Comparison of ENCODE assay signal across 9 mouse cellular contexts in the genomic region with DNA sequence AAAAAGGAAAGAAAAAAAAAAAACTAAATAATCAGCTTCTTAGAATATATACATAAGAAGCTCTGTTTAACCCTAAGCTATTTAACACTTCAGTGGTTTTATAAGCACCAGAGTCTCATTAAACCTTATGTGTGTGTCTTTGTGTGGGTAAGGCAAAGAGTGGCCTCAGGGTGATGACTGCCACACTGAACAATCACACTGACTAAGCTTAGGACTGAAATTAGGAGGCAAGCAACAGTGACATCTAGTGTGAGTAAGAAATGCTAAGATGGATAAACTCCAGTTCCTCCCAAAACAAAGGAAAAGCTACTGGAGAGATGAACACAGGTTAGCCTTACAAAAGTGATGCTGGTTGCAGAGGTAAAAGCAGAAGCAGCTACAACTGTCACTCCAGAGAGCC.
A peak's percentile ranks its signal among the peaks of the same experiment; 100 is the strongest.
DNase-seq lines count a peak whose midpoint lies in the region; ATAC-seq and TF ChIP-seq lines count a peak whose summit lies in the region.
"Had no signal": no experiment of that assay in that cellular context is flagged by ENCODE, and none has a peak within 500 bp of the region (broad histone marks: within the 10 kb centered on the region; RNA-seq: fewer than 3 reads in every experiment).

No protein-coding gene starts in this region.

- H3K4me2 ChIP-seq in intestine, postnatal 0 days (replicated peaks; ENCODE audit: low read depth), result no peak overlapping the region
- no peak overlapping the region for H3K4me2 ChIP-seq in intestine, embryonic 15.5 days (replicated peaks)
- no peak overlapping the region for H3K4me2 ChIP-seq in forebrain, embryonic 12.5 days
- no peak overlapping the region for H3K4me2 ChIP-seq in midbrain, postnatal 0 days (ENCODE audit: low read depth, low read length, poor library complexity, severe bottlenecking)
- H3K4me2 ChIP-seq: heart, embryonic 13.5 days had no signal

- intact Hi-C loops in gastrocnemius, postnatal 36 days (cut with DNase I), result no loop called here

- no peaks in the 10 kb centered on the region for H3K27me3 ChIP-seq in intestine, postnatal 0 days (replicated peaks; ENCODE audit: control insufficient read depth, insufficient read depth, low read length)
- no peaks in the 10 kb centered on the region for H3K27me3 ChIP-seq in intestine, embryonic 15.5 days (replicated peaks)
- H3K27me3 ChIP-seq in forebrain, embryonic 12.5 days, result 0 out of 2 replicates have a peak, but pooled peaks cover 2% of the 10 kb centered on the region
- no peaks in the 10 kb centered on the region for H3K27me3 ChIP-seq in midbrain, postnatal 0 days (ENCODE audit: insufficient read depth, low read length)
- H3K27me3 ChIP-seq: heart, embryonic 13.5 days had no signal

- H3K9ac ChIP-seq in intestine, postnatal 0 days (ENCODE audit: low read depth, low read length), result no peak overlapping the region
- no peak overlapping the region for H3K9ac ChIP-seq in intestine, embryonic 15.5 days
- H3K9ac ChIP-seq in forebrain, embryonic 12.5 days, result no peak overlapping the region
- H3K9ac ChIP-seq in midbrain, postnatal 0 days (replicated peaks; ENCODE audit: low read length, poor library complexity, severe bottlenecking), result no peak overlapping the region
- H3K9ac ChIP-seq: heart, embryonic 13.5 days had no signal

- H3K4me1 ChIP-seq in intestine, postnatal 0 days (replicated peaks; ENCODE audit: control insufficient read depth, insufficient read depth, low read length), result no peaks in the 10 kb centered on the region
- no peaks in the 10 kb centered on the region for H3K4me1 ChIP-seq in intestine, embryonic 15.5 days (replicated peaks)
- H3K4me1 ChIP-seq in forebrain, embryonic 12.5 days, result peaks cover 12% of the 10 kb centered on the region
- no peaks in the 10 kb centered on the region for H3K4me1 ChIP-seq in midbrain, postnatal 0 days (ENCODE audit: insufficient read depth, low read length)
- H3K4me1 ChIP-seq: heart, embryonic 13.5 days had no signal

- no peaks in the 10 kb centered on the region for H3K36me3 ChIP-seq in intestine, postnatal 0 days (ENCODE audit: control insufficient read depth, insufficient read depth)
- no peaks in the 10 kb centered on the region for H3K36me3 ChIP-seq in intestine, embryonic 15.5 days
- no peaks in the 10 kb centered on the region for H3K36me3 ChIP-seq in forebrain, embryonic 12.5 days (replicated peaks)
- no peaks in the 10 kb centered on the region for H3K36me3 ChIP-seq in midbrain, postnatal 0 days (ENCODE audit: insufficient read depth, low read length)
- H3K36me3 ChIP-seq: heart, embryonic 13.5 days had no signal

- DNase-seq in ZHBTc4 (ENCODE audit: low read depth, low spot score), result peak; percentile 10
- DNase-seq in midbrain, postnatal 0 days (ENCODE audit: low spot score), result peak; percentile 81
- no peak for DNase-seq in gastrocnemius, postnatal 36 days
- DNase-seq in thymus, postnatal 0 days (ENCODE audit: low spot score), result no peak
- no peak for DNase-seq in layer of hippocampus, postnatal 36 days

- no peak for ATAC-seq in intestine, postnatal 0 days
- no peak for ATAC-seq in intestine, embryonic 15.5 days
- peak; percentile 87 for ATAC-seq in forebrain, embryonic 12.5 days (ENCODE audit: low FRiP score)
- peak; percentile 79 for ATAC-seq in midbrain, postnatal 0 days (ENCODE audit: low FRiP score)

- TF ChIP-seq CTCF in intestine, postnatal 0 days (IDR thresholded peaks at IDR 0.05; ENCODE audit: low read depth), result peak; percentile 56
- TF ChIP-seq CTCF in midbrain, postnatal 0 days (IDR thresholded peaks at IDR 0.05), result peak; percentile 78

- H3K4me3 ChIP-seq in intestine, postnatal 0 days (ENCODE audit: low read depth, low read length), result no peak overlapping the region
- no peak overlapping the region for H3K4me3 ChIP-seq in intestine, embryonic 15.5 days (replicated peaks)
- H3K4me3 ChIP-seq in forebrain, embryonic 12.5 days (replicated peaks), result no peak overlapping the region
- H3K4me3 ChIP-seq in midbrain, postnatal 0 days (ENCODE audit: low read depth, low read length), result no peak overlapping the region
- H3K4me3 ChIP-seq: heart, embryonic 13.5 days had no signal

- no peak overlapping the region for H3K27ac ChIP-seq in intestine, postnatal 0 days (ENCODE audit: low read depth, low read length)
- no peak overlapping the region for H3K27ac ChIP-seq in intestine, embryonic 15.5 days
- no peak overlapping the region for H3K27ac ChIP-seq in forebrain, embryonic 12.5 days
- H3K27ac ChIP-seq in midbrain, postnatal 0 days (ENCODE audit: low read depth, low read length), result no peak overlapping the region
- H3K27ac ChIP-seq: heart, embryonic 13.5 days had no signal

- no peaks in the 10 kb centered on the region for H3K9me3 ChIP-seq in intestine, postnatal 0 days (ENCODE audit: control insufficient read depth)
- no peaks in the 10 kb centered on the region for H3K9me3 ChIP-seq in intestine, embryonic 15.5 days
- no peaks in the 10 kb centered on the region for H3K9me3 ChIP-seq in forebrain, embryonic 12.5 days
- H3K9me3 ChIP-seq in midbrain, postnatal 0 days (ENCODE audit: low read length), result no peaks in the 10 kb centered on the region
- H3K9me3 ChIP-seq: heart, embryonic 13.5 days had no signal

Comparison
In these comparisons a context has a peak if more than half of its experiments do, and no peak if none do; other contexts are left out.
1. ATAC-seq: peak in forebrain, embryonic 12.5 days (single experiment) and midbrain, postnatal 0 days (single experiment); none in intestine, postnatal 0 days (single experiment) and intestine, embryonic 15.5 days (single experiment).
2. DNase-seq: peak in ZHBTc4 (single experiment) and midbrain, postnatal 0 days (single experiment); none in gastrocnemius, postnatal 36 days (0 of 2), thymus, postnatal 0 days (single experiment) and layer of hippocampus, postnatal 36 days (0 of 2).